Mouse (Mus musculus): ENCODE measurements around the gene Stk32c.

- TF ChIP-seq CTCF (IDR thresholded peaks at IDR 0.05; ENCODE audit: borderline replicate concordance, insufficient read depth, low read depth, low read length) (no peak), POLR2A (IDR thresholded peaks at IDR 0.05; ENCODE audit: borderline replicate concordance, insufficient read depth, low read length) (no peak)
Measured at GRCm38 (mm10) chr7:139091681-139092080, 121.4 kb downstream of the Stk32c start.
